Mouse (Mus musculus) liver, embryonic 14.5 days (tissue): ENCODE data around the gene Myl3. TPM values are rescaled to one million over a fixed set of nuclear protein-coding genes. Genes with fewer than 3 reads are reported as not detected.

Experiments
- ATAC-seq: fragments of 200-750 bp; cut with Nextera tagmentation; 2 replicates; pipeline ENCODE4 v1.8.0; 2017; ENCODE audit warnings: moderate number of reproducible peaks, mild to moderate bottlenecking, moderate library complexity; ENCODE audit not compliant: insufficient read depth
- DNase-seq, 3 experiments: peaks; one replicate each; pipeline ENCODE4 v3.0.0-alpha.2; 2012 to 2013; ENCODE audit warnings: low read depth in 3 of 3, low spot score in 3 of 3
- H3K27ac ChIP-seq: fragments of 300-500 bp; sonication (generic); 2 replicates; pipeline ENCODE4 v1.5.1; 2014; ENCODE audit warnings: moderate library complexity, mild to moderate bottlenecking, control low read depth, inconsistent platforms
- H3K27me3 ChIP-seq: fragments of 300-500 bp; sonication (generic); 2 replicates; pipeline ENCODE4 v1.6.1; 2014; ENCODE audit warnings: mild to moderate bottlenecking, low read length, moderate library complexity; ENCODE audit not compliant: control insufficient read depth, insufficient read depth
- H3K36me3 ChIP-seq: fragments of 300-500 bp; sonication (generic); replicated peaks from 2 replicates; pipeline ENCODE4 v1.6.1; 2014; ENCODE audit warnings: low read depth; ENCODE audit not compliant: control insufficient read depth, insufficient read depth
- H3K4me1 ChIP-seq, 2 experiments: fragments of 200-500 bp in 1 of 2; fragments of 300-500 bp in 1 of 2; sonication (generic) in 1 of 2; replicated peaks; 2 replicates each; pipeline ENCODE4 v1.6.1; 2012 to 2014; ENCODE audit warnings: antibody characterized with exemption in 1 of 2, inconsistent platforms in 1 of 2, low read length in 1 of 2; ENCODE audit not compliant: control insufficient read depth in 2 of 2, insufficient read depth in 2 of 2
- H3K4me2 ChIP-seq: fragments of 300-500 bp; sonication (generic); 2 replicates; pipeline ENCODE4 v1.6.1; 2014; ENCODE audit warnings: low read depth, mild to moderate bottlenecking, control low read depth, moderate library complexity
- H3K4me3 ChIP-seq, 2 experiments: fragments of 200-500 bp in 1 of 2; fragments of 300-500 bp in 1 of 2; sonication (generic) in 1 of 2; 2 replicates each; pipeline ENCODE4 v1.5.1; 2012 to 2014; ENCODE audit warnings: low read depth in 2 of 2, low read length in 2 of 2, mild to moderate bottlenecking in 2 of 2, control low read depth in 1 of 2, inconsistent platforms in 1 of 2, moderate library complexity in 1 of 2; ENCODE audit not compliant: insufficient read depth in 1 of 2
- H3K9ac ChIP-seq: fragments of 300-500 bp; sonication (generic); replicated peaks from 2 replicates; pipeline ENCODE4 v1.6.1; 2014; ENCODE audit warnings: mild to moderate bottlenecking, control low read depth, moderate library complexity
- H3K9me3 ChIP-seq: fragments of 300-500 bp; sonication (generic); 2 replicates; pipeline ENCODE4 v1.6.1; 2016; ENCODE audit warnings: low read length, mixed read lengths; ENCODE audit not compliant: control insufficient read depth
- CTCF ChIP-seq: IDR thresholded peaks from 2 replicates; pipeline ENCODE4 v1.5.1; 2016; ENCODE audit warnings: antibody characterized with exemption, low read depth, control low read depth
- EP300 ChIP-seq: IDR thresholded peaks from 2 replicates; pipeline ENCODE4 v1.6.1; 2016; ENCODE audit warnings: antibody characterized with exemption, low read depth
- WGBS: fragments of 180-500 bp; shearing (Covaris S2); extraction: QIAGEN DNeasy Blood & Tissue Kit; methylation state at CpG from one replicate; pipeline ENCODE4 v1.1.7; 2014; ENCODE audit not compliant: insufficient replicate concordance; 5-methylcytosine and 5-hydroxymethylcytosine counted together
- polyA plus RNA-seq, 2 experiments: library from polyadenylated mRNA; depleted of rRNA in 1 of 2; stranded (reverse) in 1 of 2; unstranded in 1 of 2; fragments of >200 nt; fragmentation: Nextera tagmentation in 1 of 2; extraction: Ambion mirVana in 1 of 2; gene quantifications; 2 replicates each; pipeline versions ENCODE4 v1.2.1 to v1.2.3; 2012 to 2014

Gene Myl3
- polyA plus RNA-seq, 2 experiments: 0.18 TPM; not detected in 1

DNA sequence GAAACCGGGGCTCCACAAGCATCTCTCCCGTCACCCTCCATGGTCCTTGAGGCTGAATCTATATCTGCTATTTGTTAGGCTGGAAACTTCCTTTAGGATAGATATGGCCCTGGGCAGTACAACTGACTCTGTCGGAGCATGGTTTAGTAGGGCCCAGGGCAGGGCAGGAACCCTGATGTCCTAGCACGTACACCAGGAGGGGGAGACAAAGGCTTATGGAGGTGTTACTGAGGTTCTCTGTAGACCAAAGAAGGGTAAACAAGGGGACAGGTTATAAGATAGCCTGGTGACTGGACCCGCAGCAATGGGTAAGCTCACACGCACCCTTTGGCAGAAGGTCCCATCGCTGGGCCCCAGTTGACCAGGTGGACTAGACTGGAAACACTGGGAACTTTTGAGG, 36.9 kb downstream of the Myl3 start:
- H3K4me1 ChIP-seq: peaks cover 0 to 3% of the 10 kb centered on the region in 2 experiments; a peak in 1 of 4 replicates
- H3K27ac ChIP-seq: no peak overlapping the region
- ATAC-seq (no peak), DNase-seq (no peak)
- no peak overlapping the region for H3K4me2 ChIP-seq
- H3K36me3 ChIP-seq: no peaks in the 10 kb centered on the region
- WGBS: 62% methylated on average over 7 of the region's 7 CpGs
- H3K9me3 ChIP-seq: no peaks in the 10 kb centered on the region
- TF ChIP-seq EP300 (no peak), CTCF (peak; percentile 23; the same call in 1 of the 2 replicates)
- no peak overlapping the region for H3K9ac ChIP-seq
- H3K4me3 ChIP-seq: no peak overlapping the region
- peaks cover 3% of the 10 kb centered on the region for H3K27me3 ChIP-seq

DNA sequence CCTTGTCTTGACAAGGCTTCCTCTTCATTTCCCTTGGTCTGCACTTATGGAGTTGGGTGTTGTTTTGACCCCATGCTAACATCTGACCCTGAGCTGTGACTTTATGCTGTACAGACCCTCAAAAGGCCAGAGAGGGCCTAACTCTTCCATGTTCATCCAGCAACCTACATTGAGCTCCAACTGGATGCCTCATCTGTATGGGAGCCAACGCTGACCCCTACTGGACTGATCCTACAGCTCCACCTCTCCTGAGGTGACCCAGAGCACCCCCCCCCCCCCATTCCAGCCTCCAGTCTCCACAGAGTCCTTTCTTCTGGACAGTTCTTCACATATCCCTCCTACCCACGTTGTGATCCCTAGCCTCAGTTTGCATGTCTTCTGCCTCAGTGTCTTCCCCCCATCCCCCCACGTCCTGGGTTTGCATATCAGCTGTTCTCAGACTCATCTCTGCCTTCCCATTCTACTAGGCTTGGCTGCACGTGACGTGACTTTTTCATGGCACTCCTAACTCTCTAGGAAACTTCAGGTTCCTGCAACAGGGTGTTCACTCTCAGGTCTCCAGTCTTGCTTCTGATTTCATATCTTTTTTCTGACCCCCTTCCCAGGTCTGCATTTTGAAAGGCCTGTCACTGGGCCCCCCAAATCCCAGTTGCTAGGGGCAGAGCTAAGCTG, 37.7 kb downstream of the Myl3 start:
- Histone ChIP-seq H3K4me2 (no peak overlapping the region), H3K9me3 (no peaks in the 10 kb centered on the region), H3K27ac (no peak overlapping the region), H3K4me1 (peaks cover 0 to 3% of the 10 kb centered on the region in 2 experiments; a peak in 1 of 4 replicates), H3K9ac (no peak overlapping the region), H3K4me3 (no peak overlapping the region), H3K36me3 (no peaks in the 10 kb centered on the region), H3K27me3 (peaks cover 3% of the 10 kb centered on the region)
- DNase-seq: no peak
- TF ChIP-seq EP300 (no peak), CTCF (peak; percentile 47)
- no peak for ATAC-seq
- WGBS: 37% methylated on average over 5 of the region's 5 CpGs

DNA sequence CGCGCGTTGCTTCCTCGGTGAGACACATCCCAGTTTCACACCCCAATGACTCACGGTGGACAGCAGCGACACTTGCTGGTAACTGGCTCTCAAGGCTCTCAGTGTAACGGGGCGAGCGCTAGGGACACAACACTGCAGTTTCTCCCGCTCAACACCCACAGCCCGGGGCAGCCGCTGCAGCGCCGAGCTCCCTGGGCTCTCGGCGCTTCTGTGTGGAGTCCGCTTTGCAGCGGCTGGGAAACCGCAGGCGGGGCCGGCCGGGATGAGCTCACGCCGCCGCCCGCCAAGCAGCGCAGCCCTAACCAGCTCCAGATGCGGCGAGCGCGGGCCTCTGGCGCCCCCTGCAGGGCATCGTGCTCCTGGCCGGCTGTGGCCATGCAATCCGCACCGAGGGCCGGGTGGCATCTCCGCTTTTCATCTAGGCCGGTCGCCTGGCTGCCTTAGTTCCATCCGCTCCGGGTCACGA, 39.6 kb downstream of the Myl3 start:
- Histone ChIP-seq H3K9me3 (no peaks in the 10 kb centered on the region), H3K9ac (no peak overlapping the region), H3K36me3 (no peaks in the 10 kb centered on the region), H3K4me3 (peak overlapping the region; percentile 20 to 45), H3K27me3 (peaks cover 3% of the 10 kb centered on the region), H3K4me1 (peaks cover 0 to 3% of the 10 kb centered on the region in 2 experiments; a peak in 1 of 4 replicates), H3K4me2 (peak overlapping the region; percentile 71), H3K27ac (no peak overlapping the region)
- TF ChIP-seq EP300 (no peak), CTCF (peak; percentile 86)
- ATAC-seq (peak; percentile 89), DNase-seq (peak; percentile 47 to 65 (median 48))
- under 1% methylated on average over 42 of the region's 43 CpGs for WGBS

DNA sequence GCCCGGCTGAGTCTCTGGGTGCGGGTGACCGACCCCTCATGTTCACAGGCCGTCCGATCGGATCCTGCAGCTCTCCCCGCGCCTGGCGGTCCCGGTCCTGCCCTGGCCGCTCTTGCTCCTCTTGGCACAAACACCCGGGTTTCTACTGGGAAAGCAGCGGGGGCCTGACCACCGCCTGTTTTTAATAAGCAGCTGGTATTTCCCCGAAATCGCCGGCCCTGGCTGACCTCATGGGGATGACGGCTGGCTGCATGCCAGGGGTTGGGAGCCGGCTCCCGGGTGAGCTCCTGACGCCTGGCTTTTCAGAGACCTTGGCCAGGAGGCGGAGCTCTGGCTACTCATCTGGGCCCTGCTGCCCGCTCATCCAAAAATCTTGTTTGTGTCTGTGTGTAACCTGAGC, 40.1 kb downstream of the Myl3 start:
- Histone ChIP-seq H3K4me2 (peak overlapping the region; percentile 71), H3K27ac (no peak overlapping the region), H3K9me3 (no peaks in the 10 kb centered on the region), H3K27me3 (peaks cover 3% of the 10 kb centered on the region), H3K4me1 (peaks cover 0 to 3% of the 10 kb centered on the region in 2 experiments; a peak in 1 of 4 replicates), H3K9ac (no peak overlapping the region), H3K4me3 (peak overlapping the region; percentile 15 to 45), H3K36me3 (no peaks in the 10 kb centered on the region)
- DNase-seq (peak; percentile 16 to 23 (median 20)), ATAC-seq (peak; percentile 61)
- TF ChIP-seq CTCF: no peak
- no peak for TF ChIP-seq EP300
- WGBS: 4% methylated on average over 23 of the region's 23 CpGs

DNA sequence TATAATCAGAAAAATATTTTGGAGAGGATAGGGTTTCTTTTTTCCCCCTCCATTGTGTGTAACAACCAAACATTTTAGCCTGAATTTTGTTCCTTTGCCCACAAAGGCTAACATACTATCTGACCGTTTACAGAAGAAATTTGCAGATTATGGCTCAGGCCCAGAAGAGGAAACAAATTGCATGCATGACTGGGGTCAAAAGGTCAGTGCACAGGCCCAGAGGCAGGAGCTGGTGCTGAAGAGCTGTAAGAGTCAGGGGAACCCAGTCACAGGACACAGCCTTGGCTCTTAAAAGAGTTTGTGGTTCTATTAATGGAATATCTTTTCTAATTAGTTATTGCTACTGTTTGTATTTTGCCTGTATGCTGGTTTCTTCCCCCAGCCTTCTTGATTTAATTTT, 42.0 kb downstream of the Myl3 start:
- ATAC-seq: no peak
- Histone ChIP-seq H3K9me3 (no peaks in the 10 kb centered on the region), H3K27ac (no peak overlapping the region), H3K27me3 (peaks cover 3% of the 10 kb centered on the region), H3K36me3 (no peaks in the 10 kb centered on the region), H3K4me1 (peaks cover 0 to 3% of the 10 kb centered on the region in 2 experiments; a peak in 1 of 4 replicates), H3K9ac (no peak overlapping the region), H3K4me3 (no peak overlapping the region), H3K4me2 (no peak overlapping the region)
- 26% methylated on average over 1 of the region's 1 CpGs for WGBS
- no peak for DNase-seq
- no peak for TF ChIP-seq EP300
- TF ChIP-seq CTCF: no peak
